Mouse (Mus musculus) B cell, adult 2 months (primary cell): ENCODE results near the gene Txndc17.
A peak's percentile ranks its signal among the peaks of the same experiment; 100 is the strongest.
"Not testable (repeated sequence)": the region's sequence is repeated elsewhere in the genome, so short reads cannot be mapped to it uniquely, and the experiment has no call there.

Experiments
- DNase-seq, 2 experiments: peaks; one replicate each; pipeline ENCODE4 v3.0.0; 2022

Txndc17 gene

DNA sequence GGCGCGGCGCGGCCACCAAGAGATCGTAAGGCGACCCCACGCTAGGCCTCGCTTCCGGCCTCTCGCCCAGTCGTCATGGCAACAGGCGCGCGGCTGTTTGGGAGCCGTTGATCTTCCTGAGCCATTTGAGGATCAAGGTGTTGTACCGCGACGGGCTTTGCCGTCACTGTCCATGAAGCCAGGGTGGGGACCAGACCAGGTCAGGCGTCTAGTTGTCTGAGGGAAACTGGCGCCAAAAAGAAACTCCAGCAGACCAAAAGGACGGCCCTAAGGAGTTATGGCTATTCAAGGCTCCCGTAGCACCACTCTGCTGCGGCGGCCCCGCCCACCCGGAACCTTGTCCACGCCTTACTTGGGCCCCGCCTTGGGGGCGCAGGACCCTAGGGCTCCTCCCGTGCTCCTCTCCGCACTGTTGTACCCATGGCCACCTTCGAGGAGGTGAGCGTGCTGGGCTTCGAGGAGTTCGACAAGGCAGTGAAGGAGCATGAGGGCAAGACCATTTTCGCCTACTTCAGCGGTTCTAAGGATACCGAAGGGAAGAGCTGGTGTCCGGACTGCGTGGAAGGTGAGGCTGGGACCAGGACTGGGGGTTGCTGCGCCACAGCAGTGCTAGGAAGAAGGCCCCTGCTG lies at the start of gene Txndc17, which contains the start of gene 4933427D14Rik:
Txndc17 (plus strand) TSS at position 344 of the 630 bp plus-strand sequence.
4933427D14Rik (minus strand) TSS at position 256 of the 630 bp plus-strand sequence.
- peak; percentile 82 to 83 for DNase-seq

DNA sequence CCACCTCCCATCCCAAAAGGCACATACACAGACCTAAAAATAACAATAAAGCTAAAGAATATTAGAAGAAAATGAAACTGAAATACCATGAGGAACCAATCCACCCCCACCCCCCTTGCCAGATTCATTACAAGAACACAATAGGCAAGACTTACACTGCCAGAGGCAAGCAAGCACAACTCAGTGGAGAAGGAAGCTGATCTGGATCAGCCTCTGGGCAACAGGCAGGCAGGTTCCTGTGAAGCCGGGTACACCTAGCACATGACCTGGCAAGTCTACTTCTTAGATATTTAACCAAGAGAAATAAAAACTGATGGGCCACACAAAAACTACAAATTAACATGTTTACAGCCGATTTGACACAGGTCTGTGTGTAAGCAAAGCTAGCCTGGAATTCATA lies 44.1 kb upstream of the Txndc17 start:
- DNase-seq = no peak

DNA sequence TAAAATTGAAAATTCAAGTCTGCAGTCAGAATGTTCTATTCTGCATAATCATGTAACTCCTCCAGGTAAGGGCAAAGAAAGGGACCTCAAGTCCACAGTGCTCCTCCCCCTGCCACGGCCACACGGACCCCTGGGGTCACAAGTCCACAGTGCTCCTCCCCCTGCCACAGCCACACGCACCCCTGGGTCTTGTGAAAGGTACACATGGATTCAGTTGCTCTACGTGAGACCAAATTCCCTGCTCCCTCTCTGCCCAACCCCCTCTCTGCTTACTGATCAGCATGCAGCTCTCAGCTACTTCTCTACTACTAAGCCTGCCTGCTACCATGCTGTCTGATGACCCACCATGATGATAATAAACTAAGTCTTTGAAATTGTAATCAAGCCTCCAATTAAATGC lies 37.5 kb upstream of the Txndc17 start:
- no peak for DNase-seq

DNA sequence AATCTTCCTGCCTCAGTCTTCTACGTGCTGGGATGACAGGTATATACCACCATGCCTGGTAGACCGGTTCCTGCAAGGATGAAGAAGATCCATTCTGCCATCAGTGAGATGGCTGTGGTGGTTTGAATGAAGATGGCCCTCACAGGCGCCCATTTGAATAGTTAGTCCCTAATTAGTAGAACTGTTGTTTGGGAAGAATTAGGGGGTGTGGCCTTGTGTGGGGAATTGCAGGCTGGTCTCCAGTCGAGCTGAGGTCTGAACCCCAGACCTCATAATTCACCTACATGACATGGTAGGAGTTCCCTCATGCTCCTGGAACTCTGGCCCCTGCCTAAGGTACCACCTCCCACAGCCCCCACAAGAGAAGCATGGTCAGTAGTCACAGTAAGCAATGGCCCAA lies 35.4 kb upstream of the Txndc17 start:
- DNase-seq = not testable (repeated sequence)

DNA sequence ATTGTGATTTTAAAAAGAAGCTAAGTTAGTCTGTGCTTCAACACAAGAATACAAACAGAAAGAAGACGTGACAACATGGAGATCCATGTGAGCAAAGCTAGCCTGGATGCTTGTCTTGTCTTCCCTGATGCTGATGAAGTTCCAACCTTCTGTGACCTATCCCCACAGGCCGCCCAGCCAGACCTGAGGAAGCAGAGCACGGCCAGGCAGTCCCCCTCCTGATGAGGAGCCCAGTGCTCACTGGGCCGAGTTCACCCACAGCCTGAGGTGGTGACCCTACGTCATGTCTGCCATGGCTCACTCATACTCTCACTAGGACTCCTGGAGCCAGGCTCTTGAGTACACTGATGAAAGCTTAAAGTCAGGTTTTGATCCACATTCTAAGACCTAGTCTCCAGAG lies 33.8 kb upstream of the Txndc17 start:
- DNase-seq = no peak

DNA sequence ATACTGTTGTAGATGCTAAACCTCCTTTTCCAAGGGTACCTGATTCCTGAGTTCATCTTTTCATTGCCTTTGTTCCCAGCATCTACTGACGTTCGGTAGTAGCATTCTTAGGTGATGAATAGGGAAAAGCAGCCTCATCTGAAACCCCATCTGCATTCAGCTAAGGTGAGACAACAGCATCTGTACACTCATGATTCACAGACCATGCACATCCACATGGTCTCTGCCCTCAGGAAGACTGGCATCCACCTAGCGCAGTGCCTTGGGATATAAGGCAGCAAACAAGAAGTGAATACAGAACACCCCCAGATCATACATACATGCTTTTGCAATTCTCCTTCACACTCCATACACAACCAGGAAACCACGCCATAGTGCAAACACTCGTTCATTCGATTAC lies 32.6 kb upstream of the Txndc17 start:
- DNase-seq = no peak

DNA sequence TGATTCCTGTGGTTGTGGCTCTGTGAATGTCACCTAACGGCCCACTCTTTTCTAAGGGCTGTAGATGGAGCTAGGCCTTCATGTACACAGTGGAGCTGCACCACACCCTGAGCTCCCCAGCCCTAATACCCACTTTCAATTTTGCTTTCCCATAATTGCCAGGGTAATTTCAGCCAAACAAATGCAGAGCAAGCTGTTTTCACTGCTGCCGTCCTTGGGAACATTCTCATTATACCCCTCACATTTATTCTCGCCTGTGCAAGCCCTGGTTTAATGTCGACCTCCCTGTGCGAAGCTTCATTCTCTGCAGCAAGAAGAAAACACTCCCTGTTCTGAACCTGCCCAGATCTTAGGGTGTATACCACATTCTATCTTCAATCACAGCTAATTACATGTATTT lies 31.4 kb upstream of the Txndc17 start:
- DNase-seq = no peak

DNA sequence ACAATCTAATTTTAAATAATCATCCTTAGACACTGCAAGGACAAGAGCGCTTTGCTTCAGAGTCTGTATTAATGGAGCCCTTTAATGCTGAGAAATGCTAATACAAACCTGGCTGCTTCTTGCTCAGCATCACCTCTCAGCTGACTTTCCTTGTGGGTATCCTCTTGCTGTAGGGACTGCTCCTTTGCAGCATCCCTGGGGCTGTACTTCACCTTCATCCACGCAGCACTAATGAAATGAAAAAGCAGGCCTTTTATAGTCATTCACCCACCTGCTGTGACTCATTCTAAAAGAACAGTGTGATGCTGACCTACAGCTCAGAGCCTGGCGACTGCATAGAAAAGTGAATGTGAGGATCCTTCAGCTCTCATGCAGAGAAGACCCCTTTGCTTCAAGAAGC lies 30.8 kb upstream of the Txndc17 start:
- DNase-seq = no peak

DNA sequence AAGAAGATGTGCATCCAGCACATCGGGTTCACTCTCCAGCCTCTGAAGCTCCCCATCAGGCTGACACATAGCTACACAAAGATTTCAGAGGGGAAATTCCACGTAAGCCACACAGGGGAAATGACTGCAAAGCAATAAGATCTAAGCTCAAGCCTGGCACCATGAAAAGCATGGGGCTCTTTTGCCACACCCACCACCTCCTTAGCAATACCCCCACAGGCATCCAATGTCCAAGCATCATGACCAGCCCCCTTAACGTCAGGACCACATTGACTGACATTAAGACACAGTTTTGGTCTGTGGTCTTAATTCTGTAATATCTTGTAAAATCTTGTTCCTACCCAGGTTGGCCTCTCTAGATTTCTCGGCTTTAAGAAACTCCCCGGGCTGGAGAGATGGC lies 26.8 kb upstream of the Txndc17 start:
- no peak for DNase-seq

DNA sequence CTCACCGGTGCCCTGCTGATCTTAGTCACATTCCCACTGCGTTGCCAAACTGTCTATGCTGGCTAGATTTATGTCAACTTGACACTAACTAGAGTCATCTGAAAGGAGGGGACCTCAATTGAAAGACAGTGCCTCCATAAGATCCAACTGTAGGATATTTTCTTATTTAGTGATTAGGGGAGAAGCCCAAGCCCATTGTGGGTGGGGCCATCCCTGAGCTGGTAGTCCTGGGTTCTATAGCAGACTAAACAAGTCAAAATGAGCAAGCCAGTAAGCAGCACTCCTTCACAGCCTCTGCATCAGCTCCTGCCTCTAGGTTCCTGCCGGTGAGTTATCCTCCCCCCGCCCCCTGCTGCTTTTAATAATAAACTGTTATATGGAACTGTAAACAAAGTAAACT lies 26.2 kb upstream of the Txndc17 start:
- no peak for DNase-seq

DNA sequence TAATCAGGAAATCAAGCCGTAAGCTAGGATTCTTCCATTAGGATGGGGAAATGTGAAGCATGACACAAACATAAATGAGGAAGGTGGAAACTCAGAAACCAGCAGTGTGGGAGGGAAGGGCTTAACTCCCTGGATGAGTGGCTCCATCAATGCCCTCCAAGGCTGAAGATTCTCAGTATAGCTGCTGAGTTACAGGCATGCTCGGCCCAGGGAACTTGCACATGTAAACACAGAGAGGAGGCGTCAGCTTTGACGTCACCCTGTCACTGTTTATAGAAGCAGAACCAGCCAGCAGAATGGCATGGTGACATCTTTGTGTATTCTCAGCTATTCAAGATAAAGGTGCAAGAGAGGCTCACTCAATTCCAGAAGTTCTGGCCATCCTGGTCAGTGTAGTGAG lies 23.1 kb upstream of the Txndc17 start:
- DNase-seq = no peak

DNA sequence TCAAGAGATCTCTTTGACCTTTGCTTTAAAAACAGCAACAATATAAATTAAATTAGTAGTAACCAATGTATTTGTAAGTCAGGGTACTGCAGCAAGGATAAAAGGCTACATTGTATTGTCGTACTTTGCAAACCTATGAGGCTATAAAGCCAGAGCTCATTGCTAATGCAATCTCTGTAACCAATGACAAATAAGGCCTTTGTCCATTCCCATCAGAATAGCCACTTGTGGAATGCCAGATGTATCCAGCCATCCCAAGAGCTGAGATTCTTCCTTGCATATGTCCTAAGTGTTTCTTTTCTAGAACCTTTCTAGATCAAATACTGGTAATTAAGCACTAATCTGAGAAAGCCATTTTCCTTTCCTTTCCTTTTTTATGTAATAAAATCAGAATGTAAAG lies 16.5 kb upstream of the Txndc17 start:
- no peak for DNase-seq

DNA sequence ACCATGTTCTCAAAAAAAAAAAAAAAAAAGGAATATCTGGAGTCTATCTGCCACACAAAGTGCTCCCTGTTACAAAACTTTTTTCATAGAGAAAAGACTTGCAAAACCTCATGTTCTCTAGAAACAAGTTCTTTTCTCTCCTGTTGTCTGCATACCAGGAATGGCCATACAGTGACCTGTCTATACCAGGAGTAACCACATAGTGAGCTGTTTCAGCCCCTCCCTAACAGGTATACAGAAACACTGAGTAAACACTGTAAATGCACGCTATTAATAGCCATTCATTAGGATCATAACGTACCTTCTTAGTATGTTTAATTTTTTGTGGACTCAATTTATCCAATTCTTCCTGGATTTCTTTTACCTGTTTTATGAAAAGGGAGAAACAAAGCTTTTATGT lies 13.1 kb upstream of the Txndc17 start:
- no peak for DNase-seq

DNA sequence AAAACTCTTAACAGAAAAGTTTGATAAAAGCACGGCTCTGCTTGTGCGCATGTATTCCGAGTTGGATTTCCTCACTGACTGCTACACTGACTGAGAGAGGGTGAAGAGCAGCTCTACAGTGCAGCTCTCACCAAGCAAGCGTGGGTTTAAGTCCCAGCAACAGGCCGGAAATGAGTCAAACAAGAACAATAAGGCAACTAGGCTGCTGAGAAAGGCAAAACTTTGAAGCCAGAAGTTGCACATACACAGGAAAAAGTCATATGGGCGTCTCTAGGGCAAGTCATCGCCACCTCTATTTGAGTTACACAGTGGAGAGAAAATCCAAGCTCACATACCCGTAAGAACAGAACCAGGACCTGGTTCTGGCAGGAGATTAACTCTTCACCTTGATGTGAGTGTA lies 10.8 kb upstream of the Txndc17 start:
- DNase-seq = no peak

DNA sequence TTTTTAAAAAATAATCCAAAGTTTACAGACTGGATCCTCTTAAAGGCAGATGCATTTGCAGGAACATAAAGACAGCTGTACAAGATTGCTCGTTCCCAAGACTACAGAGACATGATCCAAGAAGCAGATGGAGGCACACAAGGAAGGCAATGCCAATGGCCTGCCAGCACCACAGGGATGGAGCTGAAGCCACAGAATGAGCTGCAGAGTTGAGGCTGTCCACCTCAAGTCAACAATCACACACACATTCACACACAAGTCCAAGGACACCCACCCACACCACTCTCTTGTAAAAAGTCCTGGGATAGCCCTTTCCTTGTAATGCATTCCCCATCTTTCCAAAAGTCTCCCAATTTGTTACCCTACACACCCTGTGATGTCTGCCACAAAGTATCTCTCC lies 3.9 kb upstream of the Txndc17 start:
- no peak for DNase-seq

DNA sequence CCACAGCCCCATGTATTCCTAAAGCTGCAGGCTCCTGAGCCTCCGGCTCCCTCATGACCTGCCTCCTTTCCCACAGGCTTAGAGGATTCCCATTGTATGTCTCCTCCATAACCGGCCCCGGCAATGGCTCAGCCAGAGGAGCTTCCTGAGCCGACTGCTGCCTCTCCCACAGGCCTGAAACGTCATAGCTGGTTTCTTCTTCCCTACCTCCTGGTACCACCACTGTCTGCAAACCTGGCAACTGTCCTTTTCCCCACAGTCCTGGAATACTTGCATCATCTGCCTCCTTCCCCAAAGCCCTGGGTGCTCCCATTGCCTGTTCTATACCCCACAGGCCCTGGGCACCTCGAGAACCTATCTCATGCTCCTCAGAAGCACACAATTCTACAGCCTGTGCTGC lies 2.1 kb upstream of the Txndc17 start:
- no peak for DNase-seq

DNA sequence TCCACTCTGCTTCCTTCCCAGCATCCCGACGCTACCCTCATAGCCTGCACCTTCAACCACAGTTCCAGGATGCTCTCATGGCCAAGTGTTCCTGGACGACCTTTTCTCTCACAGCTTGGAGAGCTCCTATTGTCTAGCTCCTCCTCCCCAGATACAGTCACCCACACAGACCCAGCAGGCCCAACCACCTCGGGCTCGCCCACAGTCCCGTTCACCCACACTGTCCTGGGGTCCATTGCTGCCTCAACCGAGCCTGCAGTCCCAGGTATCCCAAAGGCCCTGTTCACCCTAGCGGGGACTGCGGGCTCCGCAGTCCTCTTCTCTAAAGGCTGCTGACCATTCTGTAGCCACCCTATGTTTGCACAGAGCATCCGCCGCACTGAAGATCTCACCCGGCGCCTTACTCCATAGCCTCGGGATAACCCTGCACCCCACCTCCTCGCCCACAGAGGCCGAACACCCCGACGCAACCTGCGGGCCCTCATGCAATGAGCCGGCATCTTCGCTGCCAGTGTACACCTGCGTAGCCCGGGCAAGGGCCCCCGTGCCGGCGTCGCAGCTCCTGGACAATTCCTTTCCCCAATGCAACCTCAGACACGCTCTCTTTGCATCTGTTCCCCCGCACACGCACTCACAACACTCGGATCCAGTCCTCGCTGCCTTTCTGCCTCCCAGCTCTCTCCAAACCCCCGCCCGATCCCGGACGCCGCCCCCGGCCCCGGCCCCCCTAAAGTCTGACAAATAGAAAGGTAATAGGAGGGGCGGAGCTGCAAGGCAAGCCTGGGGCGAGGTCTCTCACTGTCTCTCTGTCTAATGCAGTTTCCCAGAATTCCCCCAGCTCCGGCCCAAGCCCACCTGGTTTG lies 775 bp upstream of the Txndc17 start, which contains the start of gene Gm43951:
Gm43951 (minus strand) TSS at position 500 of the 863 bp plus-strand sequence.
- peak in 1 of 2 experiments; percentile 11 for DNase-seq

DNA sequence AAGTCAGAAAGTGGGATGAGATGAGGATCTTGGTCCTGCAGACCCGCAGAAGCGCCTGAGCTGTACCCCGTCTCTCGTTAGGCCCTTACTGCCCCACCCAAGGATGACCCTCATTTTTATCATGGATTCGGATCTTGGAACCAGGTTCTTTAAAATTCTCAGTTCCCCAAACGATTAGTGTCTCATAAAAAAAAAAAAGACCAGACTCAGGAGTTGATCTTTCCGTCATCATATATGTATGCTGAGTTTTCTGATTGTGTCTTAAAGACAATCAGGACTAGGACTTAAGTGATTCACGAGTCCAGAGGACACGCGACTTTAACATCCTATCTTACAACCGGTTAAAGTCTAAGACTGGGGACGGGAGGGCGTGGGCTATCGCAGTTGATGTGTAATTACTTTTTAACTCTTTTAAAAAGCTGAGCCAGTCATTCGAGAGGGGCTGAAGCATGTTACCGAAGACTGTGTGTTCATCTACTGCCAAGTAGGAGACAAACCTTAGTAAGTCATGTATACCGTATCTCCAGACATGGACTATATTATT lies 559 bp downstream of the Txndc17 start:
- no peak for DNase-seq

DNA sequence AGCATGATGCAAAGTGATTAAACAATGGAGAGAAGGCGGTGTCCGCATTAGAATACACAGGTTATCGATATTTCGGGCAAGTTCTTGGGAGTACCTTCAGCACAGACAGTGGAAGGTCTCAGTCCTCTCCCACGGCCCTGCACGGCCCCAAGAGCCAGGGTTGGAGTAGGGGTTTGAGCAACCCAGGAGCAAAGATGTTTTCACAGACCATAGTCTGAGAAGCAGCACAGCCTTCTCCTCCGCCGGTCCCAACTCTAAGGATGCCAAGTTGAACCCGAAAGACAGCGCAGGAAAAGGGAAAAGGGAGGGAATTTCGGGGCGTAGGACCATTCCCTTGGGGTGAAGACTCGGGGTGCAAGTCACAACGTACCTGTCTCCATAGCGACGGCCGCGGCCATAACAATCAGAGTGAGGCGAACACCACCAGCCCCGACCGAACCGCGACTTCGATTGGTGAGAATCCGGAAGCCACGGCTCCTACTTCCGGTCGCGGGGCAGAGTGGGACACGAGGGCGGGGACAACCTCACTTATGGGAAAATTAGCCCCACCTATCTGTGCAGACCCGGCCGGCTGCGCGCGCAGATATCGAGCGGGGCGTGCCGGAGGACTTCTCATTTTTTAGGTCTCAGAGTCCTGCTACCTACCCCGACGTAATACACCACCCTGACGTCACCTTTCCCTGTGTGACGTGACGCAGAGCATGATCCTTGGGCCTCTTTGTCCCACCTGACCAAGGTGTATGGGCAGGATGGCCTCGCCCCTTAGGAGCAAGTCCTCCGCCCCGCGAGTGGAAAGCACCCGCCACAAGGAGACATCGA lies 7.5 kb downstream of the Txndc17 start:
- DNase-seq = peak; percentile 94 to 95

DNA sequence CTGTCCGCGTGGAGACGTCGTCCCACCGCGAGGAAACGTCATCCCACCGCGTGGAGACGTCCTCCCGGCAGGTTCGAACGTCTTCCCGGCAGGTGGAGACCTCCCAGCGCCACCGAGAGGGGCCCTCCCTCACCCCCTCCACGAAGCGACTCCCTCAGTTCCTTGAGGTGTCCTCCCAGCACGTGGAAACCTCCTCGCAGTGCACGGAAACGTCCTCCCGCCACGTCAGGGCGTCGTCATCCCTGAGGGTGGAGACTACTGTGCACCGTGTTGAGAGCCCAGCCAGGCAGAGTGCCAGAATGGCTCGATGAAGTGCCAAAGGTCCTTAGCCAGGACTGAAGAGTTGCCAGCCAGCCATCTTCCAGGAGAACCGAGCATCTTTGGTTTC lies 8.1 kb downstream of the Txndc17 start, which contains the start of gene Med31:
Med31 (minus strand) TSS at position 183 of the 388 bp plus-strand sequence.
- peak; percentile 83 to 88 for DNase-seq

DNA sequence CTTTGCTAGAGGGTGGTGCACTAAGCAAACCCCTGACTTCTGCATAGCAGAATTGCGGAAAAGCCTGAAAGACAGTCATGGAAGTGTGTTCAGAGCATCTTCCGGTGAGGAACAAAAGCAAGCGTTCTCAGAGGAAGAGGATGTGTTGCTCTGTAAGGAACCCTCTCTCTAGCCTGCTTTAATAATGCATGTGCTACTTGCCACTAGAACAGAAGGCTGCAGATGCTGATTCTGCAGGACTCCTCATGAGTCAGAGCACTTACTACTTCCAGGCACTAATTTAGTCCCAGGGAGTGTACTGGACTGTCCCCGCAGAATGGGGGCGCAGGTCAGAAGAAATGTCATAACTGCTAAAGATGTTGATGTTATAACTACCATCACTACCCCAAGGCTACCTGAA lies 9.8 kb downstream of the Txndc17 start:
- DNase-seq = no peak

DNA sequence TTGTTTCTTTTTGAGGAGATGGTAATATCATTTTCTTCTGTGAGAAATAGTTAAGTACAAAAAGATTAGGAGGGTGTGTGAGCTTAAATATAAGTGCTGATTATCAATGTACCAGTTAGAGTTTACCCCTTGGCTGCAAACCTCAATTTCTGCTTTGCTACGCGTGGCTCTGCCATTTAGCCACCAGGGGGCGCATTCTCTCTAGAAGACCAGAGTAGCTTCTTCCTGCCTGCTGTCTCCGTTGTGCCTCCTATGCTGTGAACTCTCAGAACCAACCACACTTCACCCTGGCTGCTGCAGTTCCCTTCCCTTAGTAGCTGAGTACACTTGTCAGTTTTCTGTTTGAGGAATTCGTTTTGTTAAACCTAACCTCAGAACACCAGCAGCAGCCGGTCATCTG lies 13.9 kb downstream of the Txndc17 start:
- peak; percentile 86 to 87 for DNase-seq

DNA sequence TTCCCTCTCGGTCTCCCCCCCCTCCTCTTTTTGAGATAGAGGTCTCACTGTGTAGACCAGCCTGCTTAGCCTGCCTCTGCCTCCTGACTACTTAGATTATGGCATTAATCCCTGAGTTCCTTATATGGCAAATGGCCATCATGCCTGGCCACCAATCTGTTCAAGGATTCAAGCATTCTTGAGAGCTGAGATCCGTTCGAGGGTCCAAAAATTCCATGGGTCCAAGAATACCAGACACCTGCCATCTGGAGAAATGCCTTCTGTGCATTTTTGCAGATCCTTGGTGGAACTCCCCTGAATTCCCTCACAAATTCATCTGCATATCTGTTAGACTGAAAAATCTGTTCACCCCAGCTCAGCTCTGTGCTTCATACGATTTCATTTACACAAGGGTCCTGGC lies 16.1 kb downstream of the Txndc17 start:
- no peak for DNase-seq
